Mouse (Mus musculus): ENCODE data around the gene Fdxacb1.

Fdxacb1 gene

GRCm38 (mm10) chr9:50750706-50751105 is 17.3 kb upstream of the Fdxacb1 start:
- in situ Hi-C loops (cut with MboI): no loop called here

- in situ Hi-C loops (cut with MboI): no loop called here
Observed at GRCm38 (mm10) chr9:50751323-50751722, 16.7 kb upstream of the Fdxacb1 start, which contains the start of gene Cryab. Gene Cryab, plus strand, starts transcription at chr9:50751325.

- in situ Hi-C loops (cut with MboI): no loop called here
Observed at GRCm38 (mm10) chr9:50752054-50752602, 15.9 kb upstream of the Fdxacb1 start, which contains the start of gene Hspb2. Gene Hspb2, minus strand, starts transcription at chr9:50752354.

GRCm38 (mm10) chr9:50752784-50753615 is 15.0 kb upstream of the Fdxacb1 start:
- in situ Hi-C loops (cut with MboI): no loop called here

- in situ Hi-C loops (cut with MboI): no loop called here
Observed at GRCm38 (mm10) chr9:50753947-50754346, 14.1 kb upstream of the Fdxacb1 start.

- in situ Hi-C loops (cut with MboI): no loop called here
Observed at GRCm38 (mm10) chr9:50756711-50757110, 11.3 kb upstream of the Fdxacb1 start.

GRCm38 (mm10) chr9:50761520-50762243 is 6.4 kb upstream of the Fdxacb1 start:
- in situ Hi-C loops (cut with MboI): no loop called here

- in situ Hi-C loops (cut with MboI): no loop called here
Observed at GRCm38 (mm10) chr9:50763331-50763730, 4.7 kb upstream of the Fdxacb1 start.

- in situ Hi-C loops (cut with MboI): no loop called here
Observed at GRCm38 (mm10) chr9:50767531-50768106, 417 bp upstream of the Fdxacb1 start.

- in situ Hi-C loops (cut with MboI): no loop called here
Observed at GRCm38 (mm10) chr9:50770011-50770410, 2.0 kb downstream of the Fdxacb1 start.

GRCm38 (mm10) chr9:50774026-50774462 is 6.0 kb downstream of the Fdxacb1 start:
- in situ Hi-C loops (cut with MboI): no loop called here

GRCm38 (mm10) chr9:50774991-50775612 is 7.1 kb downstream of the Fdxacb1 start, which contains the start of the genes Alg9 and 1110032A03Rik:
Gene Alg9, plus strand, starts transcription at chr9:50775019.
Gene 1110032A03Rik, minus strand, starts transcription at chr9:50775520.
- in situ Hi-C loops (cut with MboI): no loop called here

- in situ Hi-C loops (cut with MboI): no loop called here
Observed at GRCm38 (mm10) chr9:50775662-50776126, 7.7 kb downstream of the Fdxacb1 start.

GRCm38 (mm10) chr9:50776162-50776760 is 8.2 kb downstream of the Fdxacb1 start:
- in situ Hi-C loops (cut with MboI): no loop called here

- in situ Hi-C loops (cut with MboI): no loop called here
Observed at GRCm38 (mm10) chr9:50782155-50782554, 14.1 kb downstream of the Fdxacb1 start.

- in situ Hi-C loops (cut with MboI): no loop called here
Observed at GRCm38 (mm10) chr9:50795266-50795665, 27.2 kb downstream of the Fdxacb1 start.

- in situ Hi-C loops (cut with MboI): no loop called here
Observed at GRCm38 (mm10) chr9:50796776-50797175, 28.7 kb downstream of the Fdxacb1 start.

GRCm38 (mm10) chr9:50797641-50798040 is 29.6 kb downstream of the Fdxacb1 start:
- in situ Hi-C loops (cut with MboI): no loop called here

- in situ Hi-C loops (cut with MboI): no loop called here
Observed at GRCm38 (mm10) chr9:50798368-50798767, 30.3 kb downstream of the Fdxacb1 start.

GRCm38 (mm10) chr9:50800985-50801384 is 32.9 kb downstream of the Fdxacb1 start:
- in situ Hi-C loops (cut with MboI): no loop called here

GRCm38 (mm10) chr9:50803055-50803671 is 35.1 kb downstream of the Fdxacb1 start:
- in situ Hi-C loops (cut with MboI): no loop called here

All from mature B cell (primary cell).